Mouse (Mus musculus) monocyte, adult 5-6 weeks (primary cell): Measurements from ENCODE around the gene Crip1. TPM values are rescaled to one million over a fixed set of nuclear protein-coding genes. Genes with fewer than 3 reads are reported as not detected.
A peak's percentile ranks its signal among the peaks of the same experiment; 100 is the strongest.
"Not testable (repeated sequence)": the region's sequence is repeated elsewhere in the genome, so short reads cannot be mapped to it uniquely, and the experiment has no call there.

Source experiments
- ATAC-seq: fragments of 153-309, 156-312 bp; replicated peaks from 2 replicates; pipeline ENCODE4 v1.8.0; 2017; ENCODE audit warnings: mild to moderate bottlenecking; ENCODE audit not compliant: low TSS enrichment, insufficient number of reproducible peaks, severe bottlenecking, poor library complexity, low FRiP score
- total RNA-seq: library from RNA; stranded (forward); fragments of 200-1000, 200-491, 200-594 nt; gene quantifications from 3 replicates; pipeline ENCODE4 v1.2.3, GENCODE M21; 2017

Gene Crip1
- total RNA-seq, 1 experiment from 2014 or later: 1,104 TPM

GRCm38 (mm10) chr12:113156540-113156929, 10.4 kb downstream of the Crip1 start:
- no peak for ATAC-seq

DNA sequence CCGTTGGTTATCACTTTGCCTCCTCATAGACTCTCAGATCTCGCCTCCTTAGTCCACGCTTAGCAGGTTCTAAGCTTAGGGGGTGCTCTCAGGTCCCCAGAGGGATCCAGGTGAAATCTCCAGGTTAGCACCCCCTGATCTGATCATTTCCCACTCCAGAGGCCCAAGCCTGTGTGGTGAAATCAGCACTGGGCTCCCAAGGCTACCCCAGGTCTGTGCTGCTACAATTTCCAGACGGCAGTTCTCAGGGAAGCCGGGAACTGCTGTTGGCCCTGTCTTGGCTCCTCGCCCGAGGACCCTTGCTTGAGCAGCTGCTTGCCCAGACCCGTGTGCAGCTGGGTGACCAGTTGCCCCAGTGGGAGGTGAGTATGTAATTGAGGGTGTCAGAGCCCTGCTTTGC, 10.9 kb downstream of the Crip1 start:
- no peak for ATAC-seq

DNA sequence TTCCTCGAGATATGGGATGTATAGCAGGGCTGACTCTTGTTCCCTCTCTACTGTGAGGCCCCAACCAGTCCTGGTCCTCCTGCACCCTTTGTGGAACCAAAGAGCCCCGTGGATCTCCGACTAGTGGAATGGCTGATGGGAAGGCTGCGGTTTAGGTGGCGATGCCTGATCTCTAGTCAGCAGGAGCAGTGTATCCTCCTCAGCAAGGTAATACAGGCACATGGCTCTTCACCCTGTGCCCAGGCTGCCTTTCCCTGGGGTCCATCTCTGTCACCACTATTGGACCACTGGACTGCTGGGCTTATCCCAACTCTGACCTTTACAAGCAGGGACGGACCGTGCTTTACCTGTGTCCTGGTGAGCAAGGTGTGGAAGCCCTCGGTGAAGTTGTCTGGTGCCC, 11.4 kb downstream of the Crip1 start:
- no peak for ATAC-seq

GRCm38 (mm10) chr12:113157971-113158370, 11.9 kb downstream of the Crip1 start:
- ATAC-seq: no peak

DNA sequence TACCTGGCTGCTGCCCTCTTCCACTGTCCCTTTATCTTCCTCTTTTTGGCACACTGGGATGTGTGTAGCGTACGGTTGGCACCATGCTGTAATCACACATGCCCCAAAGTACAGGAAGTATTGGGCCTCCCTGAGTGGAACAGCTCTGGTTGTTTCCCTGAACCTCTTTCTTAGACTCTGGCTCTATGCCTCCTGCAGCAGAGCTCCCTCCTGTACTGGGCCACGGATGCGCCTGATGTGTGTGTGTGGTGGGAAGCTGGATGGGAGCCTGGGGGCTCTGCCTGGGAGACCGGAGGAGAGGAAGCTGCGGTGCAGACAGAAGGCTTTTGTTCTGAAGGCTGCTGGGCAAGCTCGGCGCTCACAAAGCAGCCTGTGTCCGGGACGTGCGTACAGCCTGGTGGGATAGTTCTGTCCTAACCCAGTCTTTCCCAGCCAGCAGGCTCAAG, 17.5 kb downstream of the Crip1 start:
- ATAC-seq: no peak

- peak; percentile 63 for ATAC-seq
These were observed 22.0 kb downstream of the Crip1 start for GRCm38 (mm10) chr12:113168031-113168536.

DNA sequence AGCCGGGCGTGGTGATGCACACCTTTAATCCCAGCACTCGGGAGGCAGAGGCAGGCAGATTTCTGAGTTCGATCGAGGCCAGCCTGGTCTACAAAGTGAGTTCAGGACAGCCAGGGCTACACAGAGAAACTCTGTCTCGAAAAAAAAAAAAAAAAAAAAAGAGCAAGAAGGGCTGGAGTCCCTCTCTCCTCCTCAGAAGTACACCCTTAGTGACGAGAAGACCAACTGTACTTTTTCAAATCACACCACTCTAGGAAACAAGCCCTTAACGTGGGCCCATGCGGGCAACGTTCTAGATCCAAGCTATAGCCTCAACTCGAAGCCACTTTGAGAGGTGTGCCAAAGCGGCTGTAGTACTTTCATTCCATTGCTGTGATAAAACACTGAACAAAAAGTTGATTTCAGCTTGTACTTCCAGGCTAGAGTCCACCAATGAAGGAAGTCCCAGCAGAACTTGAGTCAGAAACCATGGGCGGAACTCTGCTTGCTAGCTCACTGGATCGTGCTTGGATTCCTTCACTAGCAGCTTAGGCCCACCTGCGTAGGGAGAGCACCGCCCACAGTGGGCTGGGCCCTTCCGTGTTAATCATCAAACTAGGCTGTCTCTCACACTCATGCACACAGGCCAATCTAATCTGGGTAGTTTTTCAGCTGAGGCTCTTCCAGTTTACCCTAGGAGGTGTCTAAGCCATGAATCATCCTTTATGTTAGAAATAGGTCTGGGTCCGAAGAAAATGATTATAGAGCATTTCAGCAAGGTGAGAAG, 31.0 kb downstream of the Crip1 start:
- ATAC-seq: no peak

- ATAC-seq: no peak
These were observed 34.9 kb downstream of the Crip1 start for GRCm38 (mm10) chr12:113181020-113181419.

DNA sequence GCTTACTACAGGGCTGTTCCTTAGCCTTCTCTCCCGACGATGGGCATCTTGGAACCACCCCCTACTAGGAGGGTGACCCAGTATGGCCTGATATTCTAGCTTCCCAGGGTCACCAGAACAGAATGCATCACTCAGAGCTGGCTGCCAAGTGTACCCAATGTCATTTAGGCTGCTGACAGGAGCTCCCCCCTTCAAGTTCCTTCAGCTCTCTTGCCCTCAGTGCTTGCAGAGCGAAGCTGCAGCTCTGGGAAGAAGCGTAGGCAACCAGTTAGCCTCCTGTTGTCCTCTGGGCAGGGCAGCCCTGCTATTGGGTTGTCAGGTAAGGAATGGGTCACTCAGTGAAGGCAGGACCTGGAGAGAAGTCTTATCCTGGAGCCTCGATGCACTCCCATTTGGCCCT, 38.8 kb downstream of the Crip1 start:
- ATAC-seq: no peak

GRCm38 (mm10) chr12:113185442-113186291, 39.6 kb downstream of the Crip1 start, which contains the start of gene Tmem121:
Tmem121 (plus strand) TSS chr12:113185930.
- ATAC-seq: no peak

GRCm38 (mm10) chr12:113186326-113187010, 40.4 kb downstream of the Crip1 start:
- ATAC-seq: no peak

DNA sequence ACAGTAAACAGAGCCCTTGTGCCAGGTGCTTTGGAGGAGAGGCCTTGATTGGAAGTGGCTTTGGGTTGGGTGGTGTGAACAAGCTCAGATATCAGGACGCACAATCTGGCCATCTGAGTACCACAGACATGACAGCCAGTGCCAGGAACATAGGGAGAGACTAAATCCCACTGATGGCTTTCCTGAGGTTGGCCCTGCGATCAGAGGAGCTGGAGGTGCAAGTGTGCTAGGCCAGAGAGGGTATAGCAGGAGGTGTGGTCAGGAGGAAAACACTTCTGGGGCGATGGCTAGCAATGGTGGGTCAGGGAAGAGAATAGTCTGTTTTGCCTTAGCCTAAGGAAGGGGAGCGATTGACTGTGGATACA, 40.9 kb downstream of the Crip1 start:
- ATAC-seq: no peak

GRCm38 (mm10) chr12:113187584-113188295, 41.6 kb downstream of the Crip1 start:
- no peak for ATAC-seq

GRCm38 (mm10) chr12:113188349-113189055, 42.4 kb downstream of the Crip1 start:
- no peak for ATAC-seq

DNA sequence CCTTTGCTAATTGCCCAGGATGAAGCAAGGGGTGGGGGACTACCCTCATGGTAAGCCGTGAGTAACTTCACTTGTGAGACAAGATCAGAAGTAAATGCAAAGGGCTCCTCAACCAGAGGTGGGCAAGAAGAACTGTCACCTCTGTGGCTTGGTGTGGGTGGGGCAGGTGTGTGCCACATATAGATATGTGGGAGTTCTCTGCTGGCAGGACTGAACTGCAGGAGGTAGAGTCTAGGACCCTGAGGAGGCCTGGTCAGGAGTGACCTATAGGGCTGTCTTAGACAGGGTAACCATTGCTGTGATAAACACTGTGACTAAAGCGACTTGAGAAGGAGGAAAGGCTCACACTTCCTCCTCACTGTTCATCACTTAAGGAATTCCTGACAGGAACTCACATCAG, 47.3 kb downstream of the Crip1 start:
- no peak for ATAC-seq

DNA sequence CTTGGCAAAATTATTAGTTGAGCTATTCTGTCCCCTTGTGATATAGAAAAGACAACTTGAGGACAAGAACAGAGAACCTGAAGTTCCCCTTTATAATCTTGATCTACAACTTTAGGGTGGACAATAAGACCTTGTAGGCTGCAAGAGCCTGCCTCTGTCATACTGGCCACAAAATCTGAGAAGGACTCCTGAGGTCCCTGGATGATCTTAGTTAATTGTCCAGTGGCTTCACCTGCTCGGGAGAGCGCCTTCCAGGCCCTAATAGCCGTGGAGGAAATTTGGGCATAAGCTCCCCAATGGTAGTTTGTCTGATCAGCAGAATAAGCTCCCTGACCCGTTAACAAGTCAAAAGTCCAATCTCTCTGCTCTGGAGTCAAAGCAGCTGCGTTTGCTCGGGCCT, 53.0 kb downstream of the Crip1 start:
- ATAC-seq: not testable (repeated sequence)

DNA sequence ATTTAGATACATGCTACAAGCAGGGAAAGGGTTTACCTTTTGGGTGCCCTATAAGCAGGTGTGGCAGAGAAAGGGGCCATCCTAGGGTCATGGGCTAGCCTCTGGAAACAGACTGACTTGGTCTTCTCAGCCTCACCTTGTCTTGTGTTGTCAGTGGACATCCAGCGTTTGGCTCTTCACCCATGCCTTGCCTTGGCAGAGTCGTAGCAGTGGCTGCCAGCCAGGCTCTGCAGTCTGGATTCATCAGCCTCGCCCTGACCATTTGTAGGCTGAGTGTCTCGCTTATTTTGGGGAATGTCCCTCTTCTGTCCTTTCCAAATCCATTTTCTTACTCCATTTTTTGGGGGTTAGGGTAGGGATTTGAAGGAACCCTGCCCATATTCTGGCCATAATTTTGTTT, 55.2 kb downstream of the Crip1 start:
- no peak for ATAC-seq

DNA sequence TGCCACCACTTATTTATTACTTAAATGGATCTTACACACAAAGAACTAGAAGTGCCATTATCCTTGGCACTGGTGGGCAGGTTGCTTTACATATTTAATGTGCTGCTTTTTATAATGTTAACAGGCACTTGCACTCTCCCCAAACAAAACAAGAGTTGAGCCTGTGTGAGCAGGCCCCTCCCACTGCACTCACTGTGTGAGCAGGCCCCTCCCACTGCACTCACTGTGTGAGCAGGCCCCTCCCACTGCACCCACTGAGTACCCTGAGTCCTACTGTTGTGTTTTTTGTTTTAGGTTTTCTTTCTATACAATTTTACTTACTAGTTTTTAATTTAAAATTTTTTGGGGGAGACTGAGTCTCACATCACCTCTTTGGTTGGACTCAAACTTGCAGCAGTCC, 55.9 kb downstream of the Crip1 start:
- no peak for ATAC-seq
